Mouse (Mus musculus) ES-E14 (cell line): ENCODE data around the gene Ecel1. TPM values are rescaled to one million over a fixed set of nuclear protein-coding genes. Genes with fewer than 3 reads are reported as not detected.

Experiments used
- DNase-seq: peaks from one replicate; pipeline ENCODE4 v3.0.0-alpha.2; 2013; ENCODE audit warnings: low read depth, low spot score
- H3K27ac ChIP-seq: 2 replicates; pipeline ENCODE4 v1.5.1; 2012; ENCODE audit warnings: low read depth, mild to moderate bottlenecking, low read length, moderate library complexity, mixed read lengths; ENCODE audit not compliant: poor library complexity, insufficient read depth, severe bottlenecking
- H3K36me3 ChIP-seq: 2 replicates; pipeline ENCODE4 v1.6.1; 2012; ENCODE audit warnings: mild to moderate bottlenecking, low read length, moderate library complexity, mixed read lengths; ENCODE audit not compliant: control insufficient read depth, poor library complexity, insufficient read depth, severe bottlenecking
- H3K4me1 ChIP-seq, 2 experiments: fragments of 150-350 bp in 1 of 2; sonication (generic) in 1 of 2; 2 replicates each; pipeline ENCODE4 v1.6.1; 2012; ENCODE audit warnings: low read length in 2 of 2, mild to moderate bottlenecking in 1 of 2, mixed read lengths in 1 of 2; ENCODE audit not compliant: control insufficient read depth in 2 of 2, insufficient read depth in 2 of 2, poor library complexity in 1 of 2
- H3K4me3 ChIP-seq, 2 experiments: fragments of 150-350 bp in 1 of 2; sonication (generic) in 1 of 2; 2 replicates each; pipeline ENCODE4 v1.5.1; 2012; ENCODE audit warnings: low read length in 2 of 2, low read depth in 1 of 2, mild to moderate bottlenecking in 1 of 2, mixed read lengths in 1 of 2; ENCODE audit not compliant: insufficient read depth in 1 of 2, poor library complexity in 1 of 2, severe bottlenecking in 1 of 2
- H3K9ac ChIP-seq: 2 replicates; pipeline ENCODE4 v1.6.1; 2012; ENCODE audit warnings: low read depth, mild to moderate bottlenecking, low read length, mixed read lengths; ENCODE audit not compliant: poor library complexity, insufficient read depth, severe bottlenecking
- H3K9me3 ChIP-seq: fragments of 150-350 bp; sonication (generic); 2 replicates; pipeline ENCODE4 v1.6.1; 2012; ENCODE audit warnings: low read depth, mild to moderate bottlenecking, low read length; ENCODE audit not compliant: control insufficient read depth, insufficient read depth
- CHD2 ChIP-seq: IDR thresholded peaks from 2 replicates; pipeline ENCODE4 v1.6.1; 2014; ENCODE audit warnings: mild to moderate bottlenecking, low read depth, low read length, inconsistent platforms
- HCFC1 ChIP-seq: IDR thresholded peaks from 2 replicates; pipeline ENCODE4 v1.6.1; 2012; ENCODE audit warnings: low read length, inconsistent platforms, borderline replicate concordance; ENCODE audit not compliant: insufficient read depth
- MAFK ChIP-seq: IDR thresholded peaks from 2 replicates; pipeline ENCODE4 v1.6.1; 2014; ENCODE audit warnings: mild to moderate bottlenecking, low read depth, low read length, inconsistent platforms; ENCODE audit not compliant: insufficient read depth
- ZC3H11A ChIP-seq: IDR thresholded peaks from 2 replicates; pipeline ENCODE4 v1.6.1; 2012; ENCODE audit warnings: low read depth, mild to moderate bottlenecking, inconsistent platforms, low read length, borderline replicate concordance
- ZNF384 ChIP-seq: IDR thresholded peaks from 2 replicates; pipeline ENCODE4 v1.6.1; 2012; ENCODE audit warnings: low read depth, low read length, inconsistent platforms
- in situ Hi-C, 2 experiments: fragments of 600-800 bp; cut with MboI; formaldehyde crosslinking; loops; one replicate each; pipeline ENCODE4 v1.15.1; 2025; ENCODE audit warnings: low sequenced_read_pairs in 2 of 2, inconsistent platforms in 1 of 2; ENCODE audit not compliant: unreplicated experiment in 2 of 2
- total RNA-seq: library from RNA; depleted of rRNA; stranded (reverse); fragments of 300-350 nt; gene quantifications from 2 replicates; pipeline ENCODE4 v1.2.3, GENCODE M21; 2012

Gene Ecel1
- total RNA-seq, 1 experiment: 2.9 TPM

DNA sequence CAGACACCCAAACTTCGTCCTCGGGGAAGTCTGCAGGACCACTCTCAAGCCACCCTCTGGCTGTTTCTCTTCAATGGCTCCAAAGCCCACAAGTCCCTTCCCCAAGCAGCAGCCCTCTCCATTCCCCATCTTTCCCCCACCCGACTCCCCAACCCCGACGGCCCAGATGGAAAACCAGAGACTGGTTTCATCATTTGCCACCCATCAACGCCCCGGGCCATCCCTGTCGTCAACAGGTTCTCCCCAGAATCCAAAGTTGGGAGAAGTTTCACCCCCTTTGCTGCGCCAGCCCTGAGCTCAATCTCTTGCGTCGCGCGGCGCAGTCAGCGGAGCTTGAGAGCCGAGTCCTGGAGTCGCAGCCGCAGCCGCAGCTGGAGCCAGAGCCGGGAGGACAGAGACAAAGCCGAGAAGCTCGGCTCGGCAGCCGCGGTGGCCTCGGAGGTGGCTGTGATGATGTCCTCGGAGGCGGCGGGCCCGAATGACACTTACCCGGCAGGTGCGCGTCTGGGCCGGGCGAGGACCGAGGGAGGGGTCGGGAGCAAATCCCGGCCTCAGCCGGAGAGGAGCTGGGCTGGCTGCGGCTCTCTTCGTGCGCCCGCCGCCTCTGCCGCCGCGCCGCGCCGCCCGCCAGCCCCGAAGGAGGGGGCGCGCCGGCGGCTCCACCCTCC is 656 bp downstream of the Ecel1 start:
- Histone ChIP-seq H3K9me3 (no peaks in the 10 kb centered on the region), H3K27ac (no peak overlapping the region), H3K4me1 (peaks cover 0 to 3% of the 10 kb centered on the region in 2 experiments; a peak in 1 of 4 replicates), H3K9ac (no peak overlapping the region), H3K36me3 (no peaks in the 10 kb centered on the region), H3K4me3 (peak overlapping the region; percentile 54 to 61)
- DNase-seq: no peak
- TF ChIP-seq HCFC1 (no peak), MAFK (no peak), ZNF384 (no peak), ZC3H11A (no peak), CHD2 (no peak)
- in situ Hi-C loops: no loop called here

DNA sequence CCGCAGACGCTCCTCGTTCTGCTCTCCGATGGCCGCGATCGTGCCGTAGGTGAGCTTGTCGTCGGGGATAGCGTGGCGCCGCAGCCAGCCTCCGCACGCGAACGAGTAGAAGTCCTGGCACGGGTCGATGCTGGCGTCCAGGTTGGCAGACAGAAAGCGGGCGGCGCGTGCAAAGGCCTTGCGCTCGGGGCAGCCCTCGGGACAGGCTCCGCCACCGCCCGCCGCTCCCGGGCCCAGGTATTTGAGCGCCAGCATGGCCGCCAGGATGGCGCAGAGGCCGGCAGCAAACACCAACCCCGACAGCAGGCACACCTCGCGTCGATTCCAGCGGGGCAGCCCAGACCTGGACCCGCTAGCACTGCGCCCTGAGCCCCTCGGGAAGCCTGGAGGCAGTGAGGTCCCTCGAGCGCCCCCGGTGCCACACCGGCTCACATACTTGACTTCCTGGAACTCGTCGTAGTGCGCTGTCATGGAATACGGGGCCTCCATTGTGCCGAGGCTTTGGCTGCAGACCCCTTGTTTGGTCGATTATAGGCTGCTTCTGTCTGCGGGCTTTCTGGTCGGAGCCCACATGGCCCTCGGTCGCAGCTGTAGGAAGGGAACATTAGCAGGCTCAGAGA is 1.7 kb downstream of the Ecel1 start:
- TF ChIP-seq CHD2 (no peak), HCFC1 (no peak), ZC3H11A (no peak), MAFK (no peak), ZNF384 (no peak)
- peak overlapping the region; percentile 43 to 59 for H3K4me3 ChIP-seq
- peak overlapping the region; percentile 54 for H3K9ac ChIP-seq
- DNase-seq: no peak
- peaks cover 0 to 3% of the 10 kb centered on the region in 2 experiments; a peak in 1 of 4 replicates for H3K4me1 ChIP-seq
- H3K36me3 ChIP-seq: no peaks in the 10 kb centered on the region
- in situ Hi-C loops: no loop called here
- no peaks in the 10 kb centered on the region for H3K9me3 ChIP-seq
- no peak overlapping the region for H3K27ac ChIP-seq

- no peak for DNase-seq
- peak overlapping the region; percentile 54 for H3K9ac ChIP-seq
- in situ Hi-C loops: no loop called here
These were observed 2.4 kb downstream of the Ecel1 start for GRCm38 (mm10) chr1:87153776-87154500.

GRCm38 (mm10) chr1:87151286-87151685 is 5.0 kb downstream of the Ecel1 start:
- Histone ChIP-seq H3K4me3 (no peak overlapping the region), H3K27ac (no peak overlapping the region), H3K36me3 (no peaks in the 10 kb centered on the region), H3K4me1 (peaks cover 0 to 5% of the 10 kb centered on the region in 2 experiments; a peak in 1 of 4 replicates), H3K9ac (no peak overlapping the region), H3K9me3 (no peaks in the 10 kb centered on the region)
- in situ Hi-C loops: no loop called here
- TF ChIP-seq ZNF384 (no peak), ZC3H11A (no peak), HCFC1 (no peak), CHD2 (no peak), MAFK (no peak)
- no peak for DNase-seq

More at GRCm38 (mm10) chr1:87153776-87154500, 2.4 kb downstream of the Ecel1 start:
- H3K4me3 ChIP-seq: peak overlapping the region; percentile 43 to 59
- peaks cover 0 to 5% of the 10 kb centered on the region in 2 experiments; a peak in 1 of 4 replicates for H3K4me1 ChIP-seq
- no peak overlapping the region for H3K27ac ChIP-seq
- no peaks in the 10 kb centered on the region for H3K36me3 ChIP-seq
- H3K9me3 ChIP-seq: no peaks in the 10 kb centered on the region
- TF ChIP-seq MAFK: no peak
- no peak for TF ChIP-seq HCFC1
- TF ChIP-seq ZC3H11A: no peak
- no peak for TF ChIP-seq ZNF384
- no peak for TF ChIP-seq CHD2
